Mouse (Mus musculus): ENCODE measurements around the gene Adgre1.
"Not testable (repeated sequence)": the region's sequence is repeated elsewhere in the genome, so short reads cannot be mapped to it uniquely, and the experiment has no call there.

The Adgre1 gene

DNA sequence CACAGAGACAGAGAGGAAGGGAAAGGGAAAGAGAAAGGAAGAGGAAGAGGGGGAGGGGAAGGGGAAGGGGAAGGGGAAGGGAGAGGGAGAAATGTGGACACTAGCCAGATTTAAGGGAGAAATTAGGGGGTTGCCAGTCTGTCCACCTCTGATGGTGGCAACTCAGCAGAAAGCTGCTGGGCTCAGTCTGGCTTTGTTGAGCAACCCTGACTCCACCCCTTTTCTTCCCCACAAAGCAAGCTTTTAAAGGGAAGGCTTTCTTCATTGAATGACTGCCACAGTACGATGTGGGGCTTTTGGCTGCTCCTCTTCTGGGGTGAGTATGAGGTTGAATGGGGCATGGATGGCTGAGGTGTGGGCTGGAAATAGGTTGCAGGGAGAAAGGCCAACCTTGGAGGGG is at the start of gene Adgre1:
Gene Adgre1, plus strand, starts transcription at position 251 of the 400 bp plus-strand sequence.
- DNase-seq (ENCODE audit: low spot score in 2 of 2): no peak

DNA sequence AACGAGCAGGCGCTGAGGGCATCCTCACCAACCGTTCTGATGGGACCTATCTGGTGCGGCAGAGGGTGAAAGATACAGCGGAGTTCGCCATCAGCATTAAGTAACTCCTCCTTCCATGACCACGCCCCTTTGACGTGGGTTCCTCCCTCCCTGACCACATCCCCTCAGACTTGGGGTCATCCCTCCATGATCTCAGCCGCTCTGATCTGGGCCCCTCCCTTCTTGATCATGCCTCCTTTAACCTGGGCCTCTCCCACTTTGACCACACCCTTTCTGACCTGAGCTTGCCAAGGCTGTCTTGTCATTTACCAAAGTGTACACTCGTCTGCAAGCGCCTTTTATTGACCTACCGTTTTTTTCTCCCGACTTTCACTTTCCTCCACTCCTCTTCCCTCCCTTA is 46.7 kb upstream of the Adgre1 start:
- no peak for DNase-seq (ENCODE audit: low spot score in 2 of 2)

GRCm38 (mm10) chr17:57327615-57328014 is 30.9 kb upstream of the Adgre1 start:
- DNase-seq (ENCODE audit: low spot score in 2 of 2): no peak

- no peak for DNase-seq (ENCODE audit: low spot score in 2 of 2)
Observed at GRCm38 (mm10) chr17:57328944-57329343, 29.5 kb upstream of the Adgre1 start.

GRCm38 (mm10) chr17:57330993-57331392 is 27.5 kb upstream of the Adgre1 start:
- DNase-seq (ENCODE audit: low spot score in 2 of 2): no peak

GRCm38 (mm10) chr17:57332241-57332640 is 26.2 kb upstream of the Adgre1 start:
- DNase-seq (ENCODE audit: low spot score in 2 of 2): no peak

- no peak for DNase-seq (ENCODE audit: low spot score in 2 of 2)
Observed at GRCm38 (mm10) chr17:57334001-57334760, 24.3 kb upstream of the Adgre1 start.

DNA sequence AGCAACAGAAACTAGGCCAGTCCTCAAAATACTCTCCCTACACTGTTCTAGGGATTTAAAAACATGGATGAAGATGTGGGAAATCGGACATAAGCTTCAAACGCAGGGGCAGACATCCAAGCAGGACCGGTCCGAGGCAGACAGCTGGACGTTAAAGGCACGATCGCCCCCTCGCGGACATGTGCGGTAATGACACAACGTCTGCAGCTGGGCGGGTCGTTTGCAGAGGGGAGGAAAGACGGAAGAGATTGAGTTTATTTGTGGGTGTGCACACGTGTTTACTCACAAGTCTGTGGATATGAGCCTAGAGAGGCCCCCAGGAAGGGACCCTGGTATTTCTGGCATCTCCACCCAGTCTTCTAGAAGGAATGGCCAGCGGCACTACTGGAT is 23.7 kb upstream of the Adgre1 start:
- peak; percentile 48 to 49 for DNase-seq (ENCODE audit: low spot score in 2 of 2)

GRCm38 (mm10) chr17:57335194-57335593 is 23.3 kb upstream of the Adgre1 start:
- not testable (repeated sequence) for DNase-seq (ENCODE audit: low spot score in 2 of 2)

GRCm38 (mm10) chr17:57335673-57336303 is 22.7 kb upstream of the Adgre1 start:
- DNase-seq (ENCODE audit: low spot score in 2 of 2): peak; percentile 82 to 85

DNA sequence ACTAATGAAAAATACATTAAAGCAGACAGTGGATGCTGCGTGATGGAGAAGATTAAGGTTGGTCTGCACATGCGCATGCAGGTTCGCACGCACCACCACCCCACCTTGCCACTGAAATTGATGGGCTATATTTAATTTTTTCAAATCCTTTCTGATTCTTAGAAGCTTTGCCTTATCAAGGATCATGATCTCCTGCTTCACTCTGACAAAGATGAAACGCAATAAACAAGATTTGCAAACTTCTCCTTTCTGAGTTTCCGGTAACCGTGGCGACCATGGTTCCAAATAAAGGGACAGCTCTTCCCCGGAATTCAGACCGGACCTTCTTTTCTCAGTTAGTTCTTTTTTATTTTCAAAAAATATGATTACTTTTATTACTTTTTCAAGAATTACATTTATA is 20.5 kb upstream of the Adgre1 start:
- DNase-seq (ENCODE audit: low spot score in 2 of 2): no peak

DNA sequence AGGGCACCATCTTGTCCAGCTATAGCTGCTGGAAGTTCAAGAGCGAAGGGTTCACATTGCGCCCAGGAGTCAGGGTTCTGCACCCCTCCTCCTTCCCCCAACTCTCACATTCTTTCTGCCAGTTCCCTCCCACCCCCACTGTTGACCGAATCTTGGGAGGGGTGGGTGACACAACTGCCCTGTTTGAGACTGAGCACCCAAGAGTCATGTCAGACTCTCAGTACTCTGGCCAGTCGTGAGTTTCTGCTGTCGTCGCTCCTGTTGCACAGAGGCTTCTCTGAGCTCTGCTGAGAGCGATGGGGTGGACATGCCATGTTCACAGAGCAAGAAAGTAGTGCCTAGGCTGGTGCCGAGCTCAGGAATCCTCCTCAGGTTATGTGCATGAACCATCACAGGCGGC is 19.2 kb upstream of the Adgre1 start:
- DNase-seq (ENCODE audit: low spot score in 2 of 2): no peak

DNA sequence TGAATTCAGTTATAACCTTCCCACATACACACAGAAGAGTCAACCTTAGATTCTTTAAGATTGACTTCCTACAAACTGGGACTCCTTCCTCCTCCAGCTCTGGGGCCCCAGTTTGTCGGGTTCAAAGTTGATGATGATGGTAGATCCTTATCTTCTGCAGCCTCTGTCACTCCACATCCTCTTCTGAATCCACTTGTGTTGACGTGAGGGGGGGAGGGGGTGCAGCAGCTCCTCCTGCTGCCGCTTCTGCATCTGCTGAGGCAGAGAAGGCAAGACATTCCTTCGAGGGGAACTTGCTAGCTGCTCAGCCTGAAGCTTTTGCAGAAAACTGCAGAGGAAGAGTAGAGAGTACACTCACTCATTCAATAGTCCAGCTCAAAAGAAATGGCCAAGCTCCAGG is 16.9 kb upstream of the Adgre1 start:
- DNase-seq (ENCODE audit: low spot score in 2 of 2): no peak

- DNase-seq (ENCODE audit: low spot score in 2 of 2): no peak
Observed at GRCm38 (mm10) chr17:57344029-57344707, 14.3 kb upstream of the Adgre1 start.

DNA sequence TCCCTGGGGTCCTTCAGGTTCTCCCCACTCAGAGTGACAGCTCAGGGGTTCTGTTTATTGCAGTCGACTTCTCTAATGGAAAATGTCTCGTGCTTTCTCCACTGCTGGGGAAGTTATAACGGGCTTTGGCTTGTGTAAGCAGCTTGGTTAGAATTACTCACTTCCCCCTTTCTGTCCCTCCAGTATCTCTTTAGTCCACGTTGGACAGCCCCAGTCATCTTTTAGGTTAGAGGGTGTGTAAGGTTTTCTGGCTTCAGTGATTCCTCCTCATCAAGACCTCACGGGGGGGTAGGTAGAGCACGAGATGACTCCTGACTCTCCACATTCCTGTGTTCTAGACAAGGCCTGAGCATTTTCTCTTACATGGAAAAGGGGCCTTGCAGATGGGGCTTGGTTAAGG is 11.5 kb upstream of the Adgre1 start:
- no peak for DNase-seq (ENCODE audit: low spot score in 2 of 2)

- DNase-seq (ENCODE audit: low spot score in 2 of 2): no peak
Observed at GRCm38 (mm10) chr17:57347781-57348180, 10.7 kb upstream of the Adgre1 start.

DNA sequence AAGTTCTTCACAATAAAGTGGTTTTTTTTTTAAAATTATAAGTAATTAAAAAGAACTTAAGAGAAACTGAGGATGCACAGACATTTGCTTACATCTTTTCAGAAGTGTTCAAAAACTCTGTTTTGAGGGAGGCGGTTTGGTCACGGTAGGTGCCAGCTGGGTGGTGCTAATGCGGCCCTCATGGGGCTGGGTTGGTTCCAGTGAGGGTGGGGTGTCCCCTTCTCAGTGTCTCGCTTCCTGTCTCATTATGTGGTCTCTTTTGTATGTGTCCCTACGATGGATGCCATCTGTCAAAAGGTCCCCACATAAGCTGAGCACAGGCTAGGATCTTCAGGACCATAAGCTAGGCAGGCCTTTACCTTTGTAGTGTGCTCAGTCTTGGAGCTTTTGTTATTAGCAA is 9.4 kb upstream of the Adgre1 start:
- no peak for DNase-seq (ENCODE audit: low spot score in 2 of 2)

DNA sequence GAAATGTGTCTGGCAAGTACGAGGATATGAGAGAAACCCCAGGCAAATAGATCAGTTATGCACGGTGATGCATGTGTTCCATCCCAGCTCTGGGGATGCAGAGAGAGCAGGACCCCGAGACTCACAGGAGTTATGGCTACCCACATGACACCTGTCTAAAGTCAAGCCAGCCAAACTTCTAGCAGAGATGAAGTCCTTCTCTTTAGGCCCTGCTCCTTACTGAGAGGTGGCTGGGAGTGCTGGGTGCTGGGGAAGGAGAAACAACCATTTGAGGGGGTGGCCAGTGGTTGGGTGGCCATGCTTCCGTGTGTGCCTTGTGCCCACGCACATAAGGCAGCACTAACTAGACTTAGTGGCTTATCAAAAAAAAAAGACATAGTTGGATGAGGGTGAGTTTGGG is 8.3 kb upstream of the Adgre1 start:
- no peak for DNase-seq (ENCODE audit: low spot score in 2 of 2)

DNA sequence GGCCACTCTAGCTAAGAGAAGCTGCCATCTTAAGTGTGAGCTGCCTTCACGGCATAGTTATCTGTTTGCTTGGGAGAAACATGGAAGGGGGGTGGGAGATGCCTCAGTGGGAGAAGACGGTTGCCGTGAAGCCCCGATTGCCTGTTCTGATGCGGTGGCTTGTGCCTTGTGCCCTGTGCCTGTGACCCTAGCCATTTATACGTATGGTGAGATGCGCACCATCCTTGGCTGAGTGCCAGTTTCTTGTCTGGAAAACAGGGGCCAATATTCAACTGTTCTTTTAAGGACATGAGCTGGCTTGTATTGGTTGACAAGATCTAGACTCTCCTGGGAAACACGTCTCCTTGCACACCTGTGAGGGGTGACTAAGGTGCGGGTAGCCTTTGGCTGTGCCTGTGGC is 7.4 kb upstream of the Adgre1 start:
- no peak for DNase-seq (ENCODE audit: low spot score in 2 of 2)

GRCm38 (mm10) chr17:57359485-57360241 is 1.2 kb downstream of the Adgre1 start:
- DNase-seq (ENCODE audit: low spot score in 2 of 2): no peak

All from right cerebral cortex, postnatal 36 days (tissue).